Mouse (Mus musculus) kidney, embryonic 15.5 days (tissue): ENCODE data around the gene Banf1. TPM values are rescaled to one million over a fixed set of nuclear protein-coding genes. Genes with fewer than 3 reads are reported as not detected.
"Not testable (repeated sequence)": the region's sequence is repeated elsewhere in the genome, so short reads cannot be mapped to it uniquely, and the experiment has no call there.

Experiments
- ATAC-seq: fragments of 200-750 bp; cut with Nextera tagmentation; replicated peaks from 2 replicates; pipeline ENCODE4 v1.8.0; 2017; ENCODE audit warnings: moderate TSS enrichment; ENCODE audit not compliant: low FRiP score
- H3K27ac ChIP-seq: fragments of 300-500 bp; sonication (generic); 2 replicates; pipeline ENCODE4 v1.5.1; 2015; ENCODE audit warnings: mild to moderate bottlenecking, inconsistent platforms
- H3K27me3 ChIP-seq: fragments of 300-500 bp; sonication (generic); 2 replicates; pipeline ENCODE4 v1.6.1; 2015; ENCODE audit warnings: inconsistent platforms
- H3K36me3 ChIP-seq: fragments of 300-500 bp; sonication (generic); 2 replicates; pipeline ENCODE4 v1.6.1; 2015; ENCODE audit warnings: inconsistent platforms
- H3K4me1 ChIP-seq: fragments of 300-500 bp; sonication (generic); 2 replicates; pipeline ENCODE4 v1.6.1; 2015; ENCODE audit warnings: inconsistent platforms
- H3K4me2 ChIP-seq: fragments of 300-500 bp; sonication (generic); 2 replicates; pipeline ENCODE4 v1.6.1; 2015; ENCODE audit warnings: moderate library complexity, mild to moderate bottlenecking, inconsistent platforms
- H3K4me3 ChIP-seq: fragments of 300-500 bp; sonication (generic); replicated peaks from 2 replicates; pipeline ENCODE4 v1.5.1; 2015; ENCODE audit warnings: mild to moderate bottlenecking, inconsistent platforms
- H3K9ac ChIP-seq: fragments of 300-500 bp; sonication (generic); 2 replicates; pipeline ENCODE4 v1.6.1; 2015; ENCODE audit warnings: mild to moderate bottlenecking, inconsistent platforms
- H3K9me3 ChIP-seq: fragments of 300-500 bp; sonication (generic); replicated peaks from 2 replicates; pipeline ENCODE4 v1.6.1; 2016; ENCODE audit warnings: inconsistent platforms
- WGBS: fragments of 180-500 bp; shearing (Covaris S2); methylation state at CpG from one replicate; pipeline ENCODE4 v1.1.7; 2015; ENCODE audit warnings: mixed read lengths; 5-methylcytosine and 5-hydroxymethylcytosine counted together
- polyA plus RNA-seq: library from polyadenylated mRNA; unstranded; fragments of >200 nt; fragmentation: Nextera tagmentation; extraction: Ambion mirVana; gene quantifications from 2 replicates; pipeline ENCODE4 v1.2.1, GENCODE M21; 2015

Banf1 gene
- polyA plus RNA-seq, 1 experiment from 2014 or later: 477 TPM

DNA sequence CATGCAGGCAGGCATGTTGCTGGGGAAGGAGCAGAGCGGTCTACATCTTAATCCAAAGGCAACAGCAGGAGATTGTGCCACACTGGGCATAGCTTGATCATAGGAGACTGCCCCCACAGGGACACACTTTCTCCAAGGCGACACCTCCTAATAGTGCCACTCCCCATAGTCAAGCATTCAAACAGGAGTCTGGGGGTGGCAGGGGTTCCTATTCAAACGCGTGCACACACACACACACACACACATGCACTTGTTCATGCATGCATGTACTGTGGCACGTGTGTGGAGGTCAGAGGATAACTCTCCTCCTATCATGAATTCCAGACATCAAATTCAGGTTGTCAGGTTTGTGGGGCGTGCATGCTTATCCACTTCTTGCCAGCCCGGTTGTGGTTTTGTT lies 5.8 kb upstream of the Banf1 start:
- Histone ChIP-seq H3K4me1 (peaks cover 8% of the 10 kb centered on the region), H3K27ac (no peak overlapping the region), H3K9ac (no peak overlapping the region), H3K27me3 (no peaks in the 10 kb centered on the region), H3K36me3 (peaks cover 78% of the 10 kb centered on the region), H3K4me2 (no peak overlapping the region), H3K4me3 (no peak overlapping the region), H3K9me3 (no peaks in the 10 kb centered on the region)
- no peak for ATAC-seq
- WGBS: 90% methylated on average over 7 of the region's 7 CpGs

DNA sequence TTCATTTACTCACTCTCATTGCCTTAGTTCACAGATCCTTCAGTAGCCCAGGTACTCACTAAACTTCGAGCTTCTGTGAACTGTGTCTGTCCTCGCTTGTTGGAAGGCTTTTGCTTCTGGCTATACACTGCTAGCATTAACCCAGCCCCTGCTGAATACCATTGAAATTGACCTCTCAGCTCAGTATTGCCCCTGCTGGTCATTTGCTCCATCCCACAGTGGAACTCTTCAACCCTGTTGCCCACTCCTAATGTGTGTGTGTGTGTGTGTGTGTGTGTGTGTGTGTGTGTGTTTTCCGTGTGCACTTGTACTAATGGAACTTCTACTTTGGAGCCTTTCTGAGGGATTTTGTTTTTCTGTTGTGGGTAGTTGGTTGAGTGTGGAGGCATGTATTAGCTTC lies 4.0 kb upstream of the Banf1 start:
- Histone ChIP-seq H3K4me2 (no peak overlapping the region), H3K27ac (no peak overlapping the region), H3K9me3 (no peaks in the 10 kb centered on the region), H3K4me3 (no peak overlapping the region), H3K36me3 (peaks cover 63% of the 10 kb centered on the region), H3K4me1 (peaks cover 12% of the 10 kb centered on the region), H3K9ac (no peak overlapping the region), H3K27me3 (no peaks in the 10 kb centered on the region)
- ATAC-seq: no peak
- 84% methylated on average over 3 of the region's 3 CpGs for WGBS

DNA sequence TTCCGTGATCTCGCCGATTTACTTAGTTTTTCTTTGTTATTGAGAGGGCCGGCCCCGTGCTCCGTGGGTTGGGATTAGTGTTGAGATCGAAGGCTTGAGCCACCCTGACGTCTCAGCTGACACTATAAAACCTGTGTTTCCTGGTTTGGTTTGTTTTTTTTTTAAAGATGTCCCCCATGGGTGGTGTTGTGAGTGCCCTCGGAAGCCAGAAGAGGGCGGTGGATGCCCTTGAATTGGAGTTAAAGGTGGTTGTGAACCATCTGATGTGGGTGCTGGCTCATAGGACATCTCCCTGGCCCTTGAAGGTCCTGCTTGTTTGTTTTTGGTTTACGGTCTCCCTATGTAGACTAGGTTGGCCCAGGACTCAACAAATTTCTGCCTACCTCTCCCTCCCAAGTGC lies 487 bp upstream of the Banf1 start:
- Histone ChIP-seq H3K4me2 (peak overlapping the region; percentile 77), H3K27me3 (no peaks in the 10 kb centered on the region), H3K27ac (peak overlapping the region; percentile 98), H3K4me1 (peaks cover 25% of the 10 kb centered on the region), H3K9ac (peak overlapping the region; percentile 87), H3K4me3 (peak overlapping the region; percentile 99), H3K36me3 (peaks cover 68% of the 10 kb centered on the region), H3K9me3 (no peaks in the 10 kb centered on the region)
- 8% methylated on average over 11 of the region's 11 CpGs for WGBS
- ATAC-seq: no peak

DNA sequence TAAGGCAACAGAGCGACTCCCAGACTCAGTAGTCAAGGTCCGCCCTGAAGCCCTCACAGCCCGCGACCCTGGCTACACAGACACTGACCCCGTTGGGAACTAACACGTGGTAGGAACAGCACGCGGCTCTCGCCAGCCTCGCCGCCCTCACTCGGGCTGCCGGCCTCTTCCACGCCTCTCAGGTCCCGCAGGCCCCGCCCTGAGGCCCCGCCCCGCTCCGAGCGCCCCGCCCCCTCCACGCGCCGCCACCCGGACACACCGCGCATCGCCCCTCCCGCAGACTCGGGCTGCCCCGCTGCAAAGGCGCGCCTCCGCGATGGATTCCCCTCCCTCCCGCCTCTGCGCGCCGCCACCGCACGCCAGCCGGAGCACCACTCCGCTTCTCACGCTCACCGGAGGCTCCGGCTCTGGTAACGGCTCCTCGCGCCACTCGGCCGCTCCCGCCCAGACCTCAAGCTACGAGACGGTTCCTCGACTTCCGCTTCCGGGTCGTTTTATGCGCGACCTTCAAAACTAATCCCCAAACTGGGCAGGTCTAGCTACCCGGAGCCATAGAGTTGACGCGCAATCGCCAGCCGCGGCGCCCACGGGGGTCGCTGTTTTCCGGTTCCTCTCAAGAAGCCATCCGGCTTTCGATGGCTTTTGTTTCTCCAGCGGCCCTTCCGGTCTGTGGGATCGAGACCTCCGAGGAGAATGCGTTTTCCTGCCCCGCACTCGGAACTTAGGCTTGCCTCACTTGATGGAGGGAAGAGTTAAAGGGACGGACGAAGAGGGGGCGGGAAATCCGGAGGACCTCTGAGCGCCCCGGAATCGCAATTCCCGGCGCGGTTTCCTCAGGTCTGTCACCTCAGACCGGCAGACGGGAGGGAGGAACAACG lies 554 bp downstream of the Banf1 start, which contains the start of gene Eif1ad:
Eif1ad (plus strand) TSS at position 567 of the 878 bp plus-strand sequence.
- peak within 1 kb of the TSS; percentile 87 for H3K9ac ChIP-seq
- under 1% methylated on average over 88 of the region's 92 CpGs for WGBS
- peaks cover 25% of the 10 kb centered on the region for H3K4me1 ChIP-seq
- peak; percentile 97 for ATAC-seq
- peak within 1 kb of the TSS; percentile 77 for H3K4me2 ChIP-seq
- peak within 1 kb of the TSS; percentile 99 for H3K4me3 ChIP-seq
- no peaks in the 10 kb centered on the region for H3K27me3 ChIP-seq
- H3K9me3 ChIP-seq: no peaks in the 10 kb centered on the region
- peaks cover 57% of the 10 kb centered on the region for H3K36me3 ChIP-seq
- peak within 1 kb of the TSS; percentile 98 for H3K27ac ChIP-seq

DNA sequence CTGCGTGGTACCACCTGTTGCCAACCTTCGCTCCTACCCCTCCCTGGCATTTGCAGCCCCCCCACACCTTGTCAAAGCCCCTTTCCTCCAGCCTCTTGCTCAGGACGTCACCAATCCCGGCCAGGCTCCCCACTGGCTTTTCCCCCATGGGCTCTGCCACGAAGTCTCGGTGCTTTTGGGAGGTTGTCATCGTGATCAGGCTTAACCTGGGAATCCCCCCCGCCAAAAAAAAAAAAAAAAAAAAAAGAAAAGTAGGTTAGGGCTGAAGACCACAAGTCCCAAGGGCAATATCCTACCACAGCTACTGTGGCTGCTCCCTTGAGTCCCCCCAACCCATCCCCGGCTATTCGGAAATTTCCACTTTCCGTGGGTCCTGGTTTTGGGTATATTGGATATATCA lies 1.2 kb downstream of the Banf1 start:
- WGBS: 21% methylated on average over 11 of the region's 11 CpGs
- Histone ChIP-seq H3K9me3 (no peaks in the 10 kb centered on the region), H3K4me1 (peaks cover 25% of the 10 kb centered on the region), H3K27ac (peak overlapping the region; percentile 98), H3K4me2 (peak overlapping the region; percentile 77), H3K9ac (peak overlapping the region; percentile 87), H3K27me3 (no peaks in the 10 kb centered on the region), H3K4me3 (peak overlapping the region; percentile 99), H3K36me3 (peaks cover 53% of the 10 kb centered on the region)
- ATAC-seq: no peak

DNA sequence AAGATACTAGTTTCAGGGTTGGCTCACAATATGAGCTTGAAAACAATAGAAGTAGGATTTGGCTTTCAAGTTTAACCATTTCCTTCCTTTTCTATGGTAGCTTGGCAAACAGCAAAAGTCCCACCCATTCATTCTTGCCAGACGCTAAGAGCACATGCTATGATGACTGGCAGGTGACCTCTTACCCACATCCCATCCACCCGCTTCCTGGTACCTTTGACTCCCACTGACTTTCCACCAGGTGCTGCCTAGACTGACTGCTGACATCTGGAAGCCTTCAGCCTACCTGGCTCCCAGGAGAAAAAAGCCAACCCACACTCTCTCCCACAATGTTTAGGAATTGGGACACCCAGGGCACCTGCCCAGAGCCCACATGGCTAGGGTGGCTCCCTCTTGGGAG lies 2.8 kb downstream of the Banf1 start:
- peaks cover 36% of the 10 kb centered on the region for H3K36me3 ChIP-seq
- H3K4me3 ChIP-seq: no peak overlapping the region
- H3K27me3 ChIP-seq: no peaks in the 10 kb centered on the region
- no peak for ATAC-seq
- no peak overlapping the region for H3K27ac ChIP-seq
- no peak overlapping the region for H3K4me2 ChIP-seq
- 81% methylated on average over 2 of the region's 2 CpGs for WGBS
- H3K9ac ChIP-seq: no peak overlapping the region
- H3K9me3 ChIP-seq: no peaks in the 10 kb centered on the region
- peaks cover 25% of the 10 kb centered on the region for H3K4me1 ChIP-seq

DNA sequence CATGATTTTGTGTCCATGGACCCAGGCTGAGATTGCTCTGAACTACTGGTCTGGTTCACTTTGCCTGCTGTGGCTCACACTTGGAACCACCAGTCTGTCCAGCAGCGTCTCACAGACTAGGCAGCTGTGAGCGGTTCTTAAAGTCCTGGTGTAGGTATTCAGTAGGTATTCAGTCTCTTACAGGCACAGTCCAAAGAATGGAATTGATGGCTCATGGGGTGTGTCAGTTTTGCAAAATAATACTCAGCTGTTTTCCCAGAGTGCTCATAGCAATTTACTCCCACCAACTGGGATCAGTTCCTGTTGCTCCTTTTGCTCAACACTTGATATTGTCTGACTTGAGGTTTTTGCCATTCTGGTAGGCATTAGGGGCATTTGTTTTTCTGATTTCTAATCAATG lies 4.8 kb downstream of the Banf1 start:
- Histone ChIP-seq H3K4me1 (peaks cover 13% of the 10 kb centered on the region), H3K9me3 (no peaks in the 10 kb centered on the region), H3K27ac (no peak overlapping the region), H3K9ac (no peak overlapping the region), H3K27me3 (no peaks in the 10 kb centered on the region), H3K4me3 (no peak overlapping the region), H3K4me2 (no peak overlapping the region), H3K36me3 (peaks cover 25% of the 10 kb centered on the region)
- WGBS: 86% methylated on average over 2 of the region's 2 CpGs
- no peak for ATAC-seq

DNA sequence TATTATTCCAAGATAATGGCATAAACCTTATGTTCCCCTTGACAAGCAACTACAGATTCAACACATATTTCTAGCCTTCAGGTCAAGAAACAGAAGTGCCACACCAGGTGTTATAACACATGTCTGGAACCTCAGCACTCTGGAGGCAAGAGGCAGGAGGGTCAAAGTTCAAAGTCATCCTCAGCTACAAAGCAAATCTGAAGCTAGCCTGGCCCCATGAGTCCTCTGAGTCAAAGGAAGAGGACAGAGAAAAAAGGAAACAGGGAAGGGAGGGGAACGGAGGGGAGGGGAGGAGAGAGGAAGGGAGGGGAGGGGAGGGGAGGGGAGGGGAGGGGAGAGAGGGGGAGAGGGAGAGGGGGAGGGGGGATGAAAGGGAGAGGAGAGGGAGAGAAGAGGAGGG lies 10.9 kb downstream of the Banf1 start:
- Histone ChIP-seq H3K4me2 (no peak overlapping the region), H3K4me1 (no peaks in the 10 kb centered on the region), H3K4me3 (no peak overlapping the region), H3K27me3 (no peaks in the 10 kb centered on the region), H3K36me3 (no peaks in the 10 kb centered on the region), H3K27ac (0 out of 2 replicates have a peak overlapping the region, but pooled peaks have one; percentile 13), H3K9me3 (no peaks in the 10 kb centered on the region), H3K9ac (no peak overlapping the region)
- no CpG with 5 or more reads among the region's 1 CpGs for WGBS
- no peak for ATAC-seq

DNA sequence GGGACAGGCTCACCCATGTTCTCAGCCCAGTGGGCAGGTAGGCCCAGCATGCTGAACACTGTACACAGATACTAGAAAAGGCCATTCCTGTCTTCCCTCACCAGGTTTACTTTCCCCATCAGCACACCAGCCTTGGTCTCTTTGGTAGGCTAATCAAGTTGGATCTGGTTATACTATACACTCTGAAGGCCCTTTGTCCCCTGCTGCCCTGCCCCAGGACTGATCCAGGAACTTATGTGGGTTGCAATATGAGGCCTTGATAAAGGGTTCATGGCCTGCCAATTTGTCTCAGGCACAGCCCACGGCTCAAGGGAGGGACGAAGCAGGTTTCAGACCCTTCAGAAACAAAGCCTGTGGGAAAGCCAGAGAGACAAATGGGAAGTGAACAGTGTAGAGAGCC lies 13.4 kb downstream of the Banf1 start:
- WGBS: 67% methylated on average over 2 of the region's 2 CpGs
- no peak for ATAC-seq
- no peak overlapping the region for H3K4me2 ChIP-seq
- H3K9me3 ChIP-seq: no peaks in the 10 kb centered on the region
- H3K4me1 ChIP-seq: peaks cover 6% of the 10 kb centered on the region
- peaks cover 2% of the 10 kb centered on the region; the same call in 1 of the 2 replicates for H3K27me3 ChIP-seq
- no peak overlapping the region for H3K9ac ChIP-seq
- no peaks in the 10 kb centered on the region for H3K36me3 ChIP-seq
- H3K27ac ChIP-seq: no peak overlapping the region
- H3K4me3 ChIP-seq: no peak overlapping the region

DNA sequence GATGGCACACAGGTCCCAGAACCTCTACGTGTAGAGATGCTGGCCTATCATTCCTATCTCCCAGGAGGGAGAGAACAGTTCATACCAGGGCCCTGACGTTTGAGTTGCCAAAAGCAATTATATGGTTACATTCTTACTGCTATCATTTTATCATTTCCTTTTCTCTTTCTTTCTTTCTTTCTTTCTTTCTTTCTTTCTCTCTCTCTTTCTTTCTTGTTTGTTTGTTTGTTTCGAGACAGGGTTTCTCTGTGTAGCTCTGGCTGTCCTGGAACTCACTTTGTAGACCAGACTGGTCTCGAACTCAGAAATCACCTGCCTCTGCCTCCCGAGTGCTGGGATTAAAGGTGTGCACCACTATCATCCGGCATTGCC lies 17.5 kb downstream of the Banf1 start, which contains the start of gene Cst6:
Cst6 (minus strand) TSS at position 73 of the 372 bp plus-strand sequence.
- H3K9me3 ChIP-seq, H3K36me3 ChIP-seq, H3K27me3 ChIP-seq, ATAC-seq, H3K27ac ChIP-seq: not testable (repeated sequence)
- Histone ChIP-seq H3K4me2 (peak within 1 kb of the TSS; percentile 79), H3K4me3 (peak within 1 kb of the TSS; percentile 45), H3K9ac (peak within 1 kb of the TSS; percentile 53), H3K4me1 (peaks cover 11% of the 10 kb centered on the region)
- WGBS: 60% methylated on average over 6 of the region's 6 CpGs

DNA sequence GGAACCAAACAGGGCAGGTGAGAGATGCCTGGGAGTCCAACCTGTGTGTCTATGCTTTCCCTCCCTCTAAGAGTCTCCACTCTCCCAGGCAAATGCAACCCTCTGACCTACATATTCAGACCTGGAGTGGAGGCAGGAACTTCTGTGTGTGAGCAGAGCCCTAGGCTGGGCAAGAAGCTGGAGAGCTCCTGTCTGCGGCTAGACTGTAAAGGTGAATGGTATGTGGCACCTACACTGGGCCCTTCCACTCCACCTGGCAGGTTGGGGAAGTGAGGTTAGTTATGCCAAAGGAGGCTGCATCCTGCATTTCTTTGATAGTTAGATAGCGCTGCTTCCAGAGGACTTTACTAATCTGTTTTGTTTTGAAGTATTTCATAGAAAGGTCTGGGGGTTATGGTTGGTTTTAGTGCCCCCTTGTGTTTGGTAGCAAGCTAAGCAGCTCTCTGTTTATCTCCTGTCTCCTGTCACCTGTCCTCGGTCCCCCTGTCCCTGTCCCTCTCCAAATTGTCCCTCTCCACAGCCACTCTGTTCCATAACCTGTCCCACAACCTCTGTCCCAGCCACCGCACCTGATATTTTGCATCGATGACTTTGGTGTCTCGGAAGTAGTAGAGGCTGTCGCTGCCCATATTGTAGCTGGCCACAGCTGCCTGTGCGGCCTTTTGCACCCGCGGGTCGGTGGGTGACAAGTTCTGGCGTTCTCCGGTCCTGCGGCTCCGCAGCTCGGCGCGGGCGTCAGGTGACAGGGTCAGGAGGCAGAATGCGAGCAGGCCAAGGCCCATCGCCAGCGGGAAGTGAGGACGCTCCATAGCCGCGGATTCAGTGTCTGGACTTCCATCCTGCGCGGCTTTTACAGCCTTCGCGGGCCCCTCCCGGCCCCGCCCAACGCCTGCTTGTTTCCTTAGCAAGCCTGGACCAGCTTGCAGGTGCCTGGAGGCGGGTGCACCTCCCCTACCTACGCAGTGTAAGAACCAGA lies 18.2 kb downstream of the Banf1 start:
- no peaks in the 10 kb centered on the region for H3K9me3 ChIP-seq
- WGBS: 4% methylated on average over 34 of the region's 34 CpGs
- peak overlapping the region; percentile 45 for H3K4me3 ChIP-seq
- H3K27ac ChIP-seq: no peak overlapping the region
- peaks cover 11% of the 10 kb centered on the region for H3K4me1 ChIP-seq
- H3K9ac ChIP-seq: peak overlapping the region; percentile 53
- H3K36me3 ChIP-seq: no peaks in the 10 kb centered on the region
- ATAC-seq: no peak
- H3K27me3 ChIP-seq: peaks cover 2% of the 10 kb centered on the region; the same call in 1 of the 2 replicates
- peak overlapping the region; percentile 79 for H3K4me2 ChIP-seq

DNA sequence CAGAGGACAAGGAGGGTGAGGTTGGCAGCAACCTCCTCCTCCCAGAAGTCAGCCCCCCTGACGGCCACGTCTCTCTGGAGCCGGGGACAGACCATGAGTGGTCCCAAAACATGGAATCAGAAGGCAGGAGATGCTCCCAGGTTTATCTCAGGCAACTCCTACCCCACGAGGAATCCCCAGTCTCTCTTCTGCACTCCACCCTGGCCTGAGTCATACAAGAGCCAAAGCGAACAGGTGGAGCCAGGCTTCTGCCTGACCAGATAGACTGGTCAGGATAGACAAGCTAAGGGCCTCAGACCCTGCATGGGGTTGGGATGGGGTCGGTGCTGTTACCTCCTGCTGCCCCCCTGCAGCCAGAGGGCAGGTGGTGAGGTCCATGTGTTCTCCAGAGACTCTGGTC lies 18.9 kb downstream of the Banf1 start:
- H3K9me3 ChIP-seq: no peaks in the 10 kb centered on the region
- no peak overlapping the region for H3K9ac ChIP-seq
- H3K36me3 ChIP-seq: no peaks in the 10 kb centered on the region
- H3K27ac ChIP-seq: no peak overlapping the region
- peaks cover 2% of the 10 kb centered on the region; the same call in 1 of the 2 replicates for H3K27me3 ChIP-seq
- no peak overlapping the region for H3K4me3 ChIP-seq
- H3K4me2 ChIP-seq: no peak overlapping the region
- 86% methylated on average over 6 of the region's 6 CpGs for WGBS
- peaks cover 11% of the 10 kb centered on the region for H3K4me1 ChIP-seq
- ATAC-seq: no peak
